Mouse (Mus musculus) adrenal gland, postnatal 25 days (tissue): ENCODE results near the gene Ifna7. TPM values are rescaled to one million over a fixed set of nuclear protein-coding genes. Genes with fewer than 3 reads are reported as not detected.
"Not testable (repeated sequence)": the region's sequence is repeated elsewhere in the genome, so short reads cannot be mapped to it uniquely, and the experiment has no call there.

Experiments used
- DNase-seq: peaks from one replicate; pipeline ENCODE4 v3.0.0; 2021; ENCODE audit warnings: mixed read lengths
- long read RNA-seq: library from polyadenylated mRNA; stranded (forward); transcript quantifications from one replicate; pipeline ENCODE4 v2.0.0, GENCODE M21; 2021
- total RNA-seq: library from RNA; stranded (reverse); gene quantifications from 2 replicates; pipeline ENCODE4 v1.2.3, GENCODE M21; 2021

The Ifna7 gene
- total RNA-seq, result not detected in 2 replicates
- long read RNA-seq, result 0 reads

DNA sequence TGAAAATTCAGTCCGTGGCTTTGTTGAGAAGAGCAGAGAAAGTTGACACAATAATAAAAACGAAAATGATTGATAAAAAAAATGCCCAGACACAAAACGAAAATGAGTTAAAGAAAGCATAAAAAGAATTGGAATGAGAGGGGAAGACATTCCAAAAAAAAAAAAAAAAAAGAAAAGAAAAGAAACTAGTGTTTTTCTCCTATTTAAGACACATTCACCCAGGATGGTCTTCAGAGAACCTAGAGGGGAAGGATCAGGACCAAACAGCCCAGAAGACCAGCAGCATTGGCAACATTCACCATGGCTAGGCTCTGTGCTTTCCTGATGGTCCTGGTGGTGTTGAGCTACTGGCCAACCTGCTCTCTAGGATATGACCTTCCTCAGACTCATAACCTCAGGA lies at the start of gene Ifna7:
Ifna7 (plus strand) TSS at position 301 of the 400 bp plus-strand sequence.
- no peak for DNase-seq

- not testable (repeated sequence) for DNase-seq
These were observed 42.5 kb upstream of the Ifna7 start, which contains the start of gene Gm13290 for GRCm38 (mm10) chr4:88773534-88773933. TSS of gene Gm13290 (plus strand) at chr4:88773834.

GRCm38 (mm10) chr4:88776622-88777021 lies 39.4 kb upstream of the Ifna7 start, which contains the start of gene Gm13289:
TSS of gene Gm13289 (plus strand) at chr4:88776922.
- DNase-seq, result not testable (repeated sequence)

DNA sequence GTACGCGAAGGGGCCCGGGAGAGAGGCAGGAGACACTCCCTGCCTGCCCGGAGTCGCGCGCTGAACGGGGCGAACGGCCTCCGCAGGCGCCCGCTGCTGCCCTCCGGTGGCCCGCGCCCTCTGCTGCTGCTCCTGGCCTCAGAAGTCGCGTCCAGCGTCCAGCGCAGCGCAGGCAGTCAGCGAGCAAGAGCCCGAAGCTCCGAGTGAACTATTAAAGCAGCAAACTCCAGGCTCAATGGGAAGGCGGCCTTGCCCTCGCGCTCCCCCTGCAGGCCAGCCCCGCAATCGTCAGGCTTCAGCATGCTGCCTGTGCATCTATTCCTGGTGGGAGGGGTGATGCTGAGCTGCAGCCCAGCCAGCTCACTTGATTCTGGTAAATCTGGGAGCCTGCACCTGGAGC lies 36.5 kb upstream of the Ifna7 start, which contains the start of gene Gm13272:
Gm13272 (plus strand) TSS at position 301 of the 400 bp plus-strand sequence.
- not testable (repeated sequence) for DNase-seq

GRCm38 (mm10) chr4:88780320-88780719 lies 35.7 kb upstream of the Ifna7 start:
- not testable (repeated sequence) for DNase-seq

- not testable (repeated sequence) for DNase-seq
These were observed 34.2 kb upstream of the Ifna7 start, which contains the start of gene Ifnz for GRCm38 (mm10) chr4:88781831-88782230. TSS of gene Ifnz (plus strand) at chr4:88782131.

DNA sequence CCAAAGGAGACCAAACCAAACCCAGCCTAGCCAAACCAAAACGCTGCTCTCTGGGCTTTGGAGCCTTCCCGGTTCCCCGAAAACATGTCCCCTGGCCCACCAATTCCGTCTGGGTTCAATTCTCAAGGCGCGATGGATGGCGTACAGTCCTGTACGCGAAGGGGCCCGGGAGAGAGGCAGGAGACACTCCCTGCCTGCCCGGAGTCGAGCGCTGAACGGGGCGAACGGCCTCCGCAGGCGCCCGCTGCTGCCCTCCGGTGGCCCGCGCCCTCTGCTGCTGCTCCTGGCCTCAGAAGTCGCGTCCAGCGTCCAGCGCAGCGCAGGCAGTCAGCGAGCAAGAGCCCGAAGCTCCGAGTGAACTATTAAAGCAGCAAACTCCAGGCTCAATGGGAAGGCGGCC lies 33.7 kb upstream of the Ifna7 start:
- peak; percentile 22 for DNase-seq

- DNase-seq, result not testable (repeated sequence)
These were observed 30.6 kb upstream of the Ifna7 start, which contains the start of gene Gm13276 for GRCm38 (mm10) chr4:88785409-88785808. TSS of gene Gm13276 (plus strand) at chr4:88785709.

DNA sequence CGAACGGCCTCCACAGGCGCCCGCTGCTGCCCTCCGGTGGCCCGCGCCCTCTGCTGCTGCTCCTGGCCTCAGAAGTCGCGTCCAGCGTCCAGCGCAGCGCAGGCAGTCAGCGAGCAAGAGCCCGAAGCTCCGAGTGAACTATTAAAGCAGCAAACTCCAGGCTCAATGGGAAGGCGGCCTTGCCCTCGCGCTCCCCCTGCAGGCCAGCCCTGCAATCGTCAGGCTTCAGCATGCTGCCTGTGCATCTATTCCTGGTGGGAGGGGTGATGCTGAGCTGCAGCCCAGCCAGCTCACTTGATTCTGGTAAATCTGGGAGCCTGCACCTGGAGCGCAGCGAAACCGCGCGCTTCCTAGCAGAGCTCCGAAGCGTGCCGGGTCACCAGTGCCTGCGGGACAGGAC lies 27.6 kb upstream of the Ifna7 start, which contains the start of gene Gm13277:
Gm13277 (plus strand) TSS at position 231 of the 400 bp plus-strand sequence.
- DNase-seq, result peak; percentile 60

DNA sequence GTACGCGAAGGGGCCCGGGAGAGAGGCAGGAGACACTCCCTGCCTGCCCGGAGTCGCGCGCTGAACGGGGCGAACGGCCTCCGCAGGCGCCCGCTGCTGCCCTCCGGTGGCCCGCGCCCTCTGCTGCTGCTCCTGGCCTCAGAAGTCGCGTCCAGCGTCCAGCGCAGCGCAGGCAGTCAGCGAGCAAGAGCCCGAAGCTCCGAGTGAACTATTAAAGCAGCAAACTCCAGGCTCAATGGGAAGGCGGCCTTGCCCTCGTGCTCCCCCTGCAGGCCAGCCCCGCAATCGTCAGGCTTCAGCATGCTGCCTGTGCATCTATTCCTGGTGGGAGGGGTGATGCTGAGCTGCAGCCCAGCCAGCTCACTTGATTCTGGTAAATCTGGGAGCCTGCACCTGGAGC lies 24.8 kb upstream of the Ifna7 start, which contains the start of gene Gm13278:
Gm13278 (plus strand) TSS at position 301 of the 400 bp plus-strand sequence.
- not testable (repeated sequence) for DNase-seq

DNA sequence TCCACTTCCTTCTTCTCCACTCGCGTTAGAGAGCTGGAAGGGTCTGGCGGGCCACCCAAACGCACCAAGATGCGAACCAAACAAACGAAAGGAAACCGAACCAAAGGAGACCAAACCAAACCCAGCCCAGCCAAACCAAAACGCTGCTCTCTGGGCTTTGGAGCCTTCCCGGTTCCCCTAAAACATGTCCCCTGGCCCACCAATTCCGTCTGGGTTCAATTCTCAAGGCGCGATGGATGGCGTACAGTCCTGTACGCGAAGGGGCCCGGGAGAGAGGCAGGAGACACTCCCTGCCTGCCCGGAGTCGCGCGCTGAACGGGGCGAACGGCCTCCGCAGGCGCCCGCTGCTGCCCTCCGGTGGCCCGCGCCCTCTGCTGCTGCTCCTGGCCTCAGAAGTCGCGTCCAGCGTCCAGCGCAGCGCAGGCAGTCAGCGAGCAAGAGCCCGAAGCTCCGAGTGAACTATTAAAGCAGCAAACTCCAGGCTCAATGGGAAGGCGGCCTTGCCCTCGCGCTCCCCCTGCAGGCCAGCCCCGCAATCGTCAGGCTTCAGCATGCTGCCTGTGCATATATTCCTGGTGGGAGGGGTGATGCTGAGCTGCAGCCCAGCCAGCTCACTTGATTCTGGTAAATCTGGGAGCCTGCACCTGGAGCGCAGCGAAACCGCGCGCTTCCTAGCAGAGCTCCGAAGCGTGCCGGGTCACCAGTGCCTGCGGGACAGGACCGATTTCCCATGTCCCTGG lies 21.9 kb upstream of the Ifna7 start, which contains the start of gene Gm13275:
Gm13275 (plus strand) TSS at position 552 of the 740 bp plus-strand sequence.
- DNase-seq, result peak; percentile 17

GRCm38 (mm10) chr4:88797097-88797496 lies 18.9 kb upstream of the Ifna7 start, which contains the start of gene Gm13279:
TSS of gene Gm13279 (plus strand) at chr4:88797397.
- not testable (repeated sequence) for DNase-seq

- DNase-seq, result not testable (repeated sequence)
These were observed 16.7 kb upstream of the Ifna7 start, which contains the start of gene Gm13285 for GRCm38 (mm10) chr4:88799365-88799764. TSS of gene Gm13285 (plus strand) at chr4:88799665.

GRCm38 (mm10) chr4:88802954-88803353 lies 13.1 kb upstream of the Ifna7 start, which contains the start of gene Gm13287:
TSS of gene Gm13287 (plus strand) at chr4:88803254.
- DNase-seq, result not testable (repeated sequence)

- DNase-seq, result not testable (repeated sequence)
These were observed 10.8 kb upstream of the Ifna7 start, which contains the start of gene Gm13288 for GRCm38 (mm10) chr4:88805231-88805630. TSS of gene Gm13288 (plus strand) at chr4:88805531.

DNA sequence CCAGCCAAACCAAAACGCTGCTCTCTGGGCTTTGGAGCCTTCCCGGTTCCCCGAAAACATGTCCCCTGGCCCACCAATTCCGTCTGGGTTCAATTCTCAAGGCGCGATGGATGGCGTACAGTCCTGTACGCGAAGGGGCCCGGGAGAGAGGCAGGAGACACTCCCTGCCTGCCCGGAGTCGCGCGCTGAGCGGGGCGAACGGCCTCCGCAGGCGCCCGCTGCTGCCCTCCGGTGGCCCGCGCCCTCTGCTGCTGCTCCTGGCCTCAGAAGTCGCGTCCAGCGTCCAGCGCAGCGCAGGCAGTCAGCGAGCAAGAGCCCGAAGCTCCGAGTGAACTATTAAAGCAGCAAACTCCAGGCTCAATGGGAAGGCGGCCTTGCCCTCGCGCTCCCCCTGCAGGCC lies 10.3 kb upstream of the Ifna7 start:
- peak; percentile 26 for DNase-seq

DNA sequence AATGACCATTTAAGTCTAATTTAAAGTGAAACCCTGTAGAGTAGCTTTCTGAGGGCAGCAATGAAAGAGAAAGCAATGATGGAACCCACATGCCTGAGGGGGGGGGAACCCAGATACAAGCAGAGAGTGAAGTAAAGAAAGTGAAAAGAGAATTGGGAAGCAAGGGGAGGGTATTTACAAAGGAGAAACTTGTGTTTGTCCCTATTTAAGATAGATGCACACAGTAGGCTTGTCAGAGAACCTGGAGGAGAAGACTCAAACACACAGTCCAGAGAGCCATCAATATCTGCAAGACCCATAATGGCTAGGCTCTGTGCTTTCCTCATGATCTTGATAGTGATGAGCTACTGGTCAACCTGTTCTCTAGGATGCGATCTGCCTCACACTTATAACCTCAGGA lies 3.6 kb downstream of the Ifna7 start, which contains the start of gene Ifna11:
Ifna11 (plus strand) TSS at position 301 of the 400 bp plus-strand sequence.
- DNase-seq, result no peak

- DNase-seq, result no peak
These were observed 7.0 kb downstream of the Ifna7 start for GRCm38 (mm10) chr4:88822995-88823394.

GRCm38 (mm10) chr4:88827116-88827515 lies 11.1 kb downstream of the Ifna7 start, which contains the start of gene Ifna6:
TSS of gene Ifna6 (plus strand) at chr4:88827416.
- not testable (repeated sequence) for DNase-seq

GRCm38 (mm10) chr4:88830523-88830922 lies 14.5 kb downstream of the Ifna7 start:
- DNase-seq, result peak; percentile 7

DNA sequence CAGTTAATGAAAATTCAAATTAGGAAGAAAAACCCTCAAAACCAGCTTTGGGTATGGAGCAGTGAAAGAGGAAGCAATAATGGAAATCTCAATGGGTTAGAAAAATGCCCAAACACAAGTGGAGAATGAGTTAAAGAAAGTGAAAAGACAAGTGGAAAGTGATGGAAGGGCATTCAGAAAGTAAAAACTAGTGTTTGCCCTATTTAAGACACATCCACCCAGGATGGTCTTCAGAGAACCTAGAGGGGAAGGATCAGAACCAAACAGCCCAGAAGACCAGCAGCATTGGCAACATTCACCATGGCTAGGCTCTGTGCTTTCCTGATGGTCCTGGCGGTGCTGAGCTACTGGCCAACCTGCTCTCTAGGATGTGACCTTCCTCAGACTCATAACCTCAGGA lies 19.2 kb downstream of the Ifna7 start, which contains the start of gene Ifna5:
Ifna5 (plus strand) TSS at position 301 of the 400 bp plus-strand sequence.
- not testable (repeated sequence) for DNase-seq

- DNase-seq, result no peak
These were observed 22.8 kb downstream of the Ifna7 start for GRCm38 (mm10) chr4:88838828-88839227.
